Mouse (Mus musculus) left cerebral cortex, postnatal 25 days (tissue): ENCODE data around the gene Carmil2. TPM values are rescaled to one million over a fixed set of nuclear protein-coding genes. Genes with fewer than 3 reads are reported as not detected.
A peak's percentile ranks its signal among the peaks of the same experiment; 100 is the strongest.

Experiments
- DNase-seq, 2 experiments: peaks; one replicate each; pipeline ENCODE4 v3.0.0; 2022; ENCODE audit warnings: low spot score in 2 of 2, mixed read lengths in 1 of 2
- intact Hi-C: fragments of 180-260 bp; cut with DNase I; formaldehyde crosslinking; loops from one replicate; pipeline ENCODE4 v1.15.1; 2025
- total RNA-seq, 2 experiments: library from RNA; stranded (reverse); gene quantifications; 2 replicates each; pipeline ENCODE4 v1.2.3; 2021

The Carmil2 gene
- total RNA-seq, 2 experiments from 2014 or later: 58.0 to 61.9 TPM

DNA sequence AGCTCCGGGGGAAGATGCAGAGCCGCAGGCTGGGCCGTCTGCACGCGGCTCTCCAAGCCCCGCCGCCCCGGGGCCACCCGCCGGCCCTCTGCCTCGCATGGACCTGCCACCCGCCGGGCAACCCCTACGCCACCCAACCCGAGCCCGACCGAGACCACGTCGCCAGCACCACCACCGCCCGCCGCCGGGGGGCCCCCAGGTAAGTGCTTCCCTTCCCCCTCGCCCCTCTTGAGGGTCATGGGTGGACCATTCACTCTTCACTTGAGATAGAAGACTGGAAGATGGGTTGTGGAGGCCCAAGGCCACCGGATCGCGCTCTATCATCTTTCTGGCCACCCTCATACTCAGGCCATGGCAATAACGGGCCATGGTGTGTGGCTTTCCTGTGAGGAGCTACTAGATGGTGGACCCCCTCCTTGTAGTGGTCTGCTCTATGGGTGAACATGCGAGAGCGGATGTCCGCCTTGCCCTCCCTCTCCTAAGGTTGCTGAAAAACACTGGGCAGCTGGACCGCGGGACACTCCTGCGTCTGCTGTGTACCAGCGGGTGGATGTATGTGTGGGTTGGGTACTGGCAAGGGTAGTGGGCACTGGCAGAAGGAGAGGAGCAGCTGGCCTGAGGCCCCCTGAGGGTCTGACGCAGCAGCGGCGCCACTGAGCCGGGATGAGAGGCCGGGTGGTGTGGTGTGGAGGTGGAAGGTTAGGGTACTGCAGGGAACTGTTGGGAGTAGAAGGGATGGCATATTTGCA is 8.2 kb downstream of the Carmil2 start:
- DNase-seq: peak; percentile 54 to 59

DNA sequence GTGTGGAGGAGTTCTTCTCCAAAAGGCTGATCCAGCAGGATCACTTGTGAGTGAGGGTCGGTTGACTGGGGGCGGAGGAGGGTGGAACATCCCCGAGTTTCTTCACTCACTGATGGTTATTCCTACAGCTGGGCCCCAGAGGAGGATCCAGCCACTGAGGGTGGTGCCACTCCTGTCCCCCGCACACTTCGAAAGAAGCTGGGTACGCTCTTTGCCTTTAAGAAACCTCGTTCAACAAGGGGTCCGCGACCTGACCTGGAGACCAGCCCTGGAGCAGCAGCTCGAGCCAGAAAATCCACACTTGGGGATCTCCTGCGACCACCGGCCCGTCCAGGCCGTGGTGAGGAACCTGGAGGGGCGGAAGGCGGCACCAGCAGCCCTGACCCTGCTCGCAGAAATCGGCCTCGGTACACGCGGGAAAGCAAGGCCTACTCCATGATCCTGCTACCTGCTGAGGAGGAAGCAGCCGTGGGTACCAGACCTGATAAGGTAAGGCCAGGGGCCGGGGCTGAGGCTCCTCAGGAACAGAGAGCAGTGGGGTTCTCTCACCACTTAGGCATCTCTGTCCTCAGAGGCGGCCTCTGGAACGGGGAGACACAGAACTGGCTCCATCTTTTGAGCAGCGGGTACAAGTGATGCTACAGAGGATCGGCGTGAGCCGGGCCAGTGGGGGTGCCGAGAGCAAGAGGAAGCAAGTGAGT is 9.2 kb downstream of the Carmil2 start:
- no peak for DNase-seq
- intact Hi-C loops: loop anchor here (2.0 kb wide), 1 partner anchor 72 kb away; no protein-coding TSS in a partner anchor

More for the DNA sequence above, 8.2 kb downstream of the Carmil2 start:
- intact Hi-C loops: loop anchor here (2.0 kb wide), 1 partner anchor 71 kb away; no protein-coding TSS in a partner anchor

DNA sequence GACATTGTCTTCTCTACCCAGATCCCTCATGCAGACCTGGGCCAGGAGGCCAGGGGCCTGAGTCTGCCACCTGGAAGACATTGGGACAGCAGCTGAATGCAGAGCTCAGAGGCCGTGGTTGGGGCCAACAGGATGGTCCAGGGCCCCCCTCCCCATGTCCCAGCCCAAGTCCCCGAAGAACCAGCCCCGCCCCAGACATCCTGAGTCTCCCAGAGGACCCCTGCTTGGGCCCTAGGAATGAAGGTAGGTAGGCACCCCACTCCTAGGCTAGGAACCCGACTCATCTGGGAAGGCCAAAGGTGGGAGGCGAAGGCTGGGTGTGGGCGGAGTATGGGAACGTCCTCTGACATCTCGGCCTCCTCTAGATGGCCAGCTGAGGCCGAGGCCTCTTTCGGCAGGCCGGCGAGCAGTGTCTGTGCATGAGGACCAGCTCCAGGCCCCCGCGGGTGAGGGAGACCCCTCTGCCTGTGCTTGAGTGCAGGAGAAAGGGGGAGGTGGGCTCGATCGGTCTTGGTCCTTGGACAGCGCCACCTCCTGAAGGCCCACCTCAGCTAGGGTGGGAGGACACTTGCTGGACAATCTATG is 11.2 kb downstream of the Carmil2 start:
- intact Hi-C loops: no loop called here

DNA sequence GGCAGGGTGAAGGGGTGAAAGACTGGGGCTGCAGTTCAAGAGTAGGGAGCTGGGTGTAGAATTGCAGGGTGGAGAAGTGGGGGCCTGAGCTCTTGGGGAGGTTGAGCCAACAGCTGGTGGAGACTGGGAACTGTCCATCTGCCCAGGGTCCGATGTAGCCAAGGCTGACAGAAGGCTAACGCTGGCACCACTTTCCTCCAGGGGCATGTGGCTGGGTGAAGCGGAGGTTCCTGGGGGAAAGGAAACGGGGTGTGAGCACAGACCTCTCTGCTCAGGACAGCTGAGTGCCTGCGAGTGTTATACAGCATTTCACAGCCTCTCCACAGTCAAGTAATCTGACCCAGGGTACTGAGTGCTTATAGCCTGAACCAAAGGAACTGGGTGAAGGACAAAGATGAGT is 12.7 kb downstream of the Carmil2 start:
- intact Hi-C loops: no loop called here
- no peak for DNase-seq

More for the DNA sequence above, 11.2 kb downstream of the Carmil2 start:
- no peak for DNase-seq

DNA sequence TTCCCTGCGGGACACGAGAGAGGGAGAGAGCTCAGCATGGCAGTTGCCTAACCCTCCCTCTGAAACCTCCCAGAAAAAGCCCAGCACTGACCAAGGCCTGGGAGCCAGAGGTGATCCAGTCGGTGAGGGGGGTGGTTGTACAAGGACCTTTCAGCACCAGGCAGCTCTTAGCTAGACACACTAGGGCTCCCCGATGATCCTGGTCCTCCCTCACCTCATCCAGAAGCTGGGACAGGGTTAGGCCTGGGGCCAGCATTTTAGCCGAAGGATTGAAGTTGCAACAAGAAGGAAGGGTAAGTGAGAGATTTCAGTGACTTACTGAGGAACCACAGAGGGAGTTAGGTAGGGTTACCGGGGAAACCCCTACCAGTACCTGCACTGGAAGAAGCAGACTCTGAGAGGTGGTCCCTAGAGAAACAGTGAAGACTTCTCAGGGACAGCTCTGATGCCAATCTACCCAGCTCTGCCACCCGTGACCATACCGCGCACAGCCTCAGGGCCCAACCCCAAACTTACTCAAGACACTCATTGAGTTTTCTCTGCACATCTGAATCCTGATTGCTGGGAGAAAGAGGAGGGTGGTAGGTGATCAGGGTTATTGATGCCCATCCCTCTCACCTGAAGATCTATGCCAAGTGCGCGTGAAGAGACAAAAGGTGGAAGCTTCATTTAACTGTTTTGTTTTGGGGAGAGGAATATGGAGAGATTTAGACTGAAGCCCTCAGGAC is 13.6 kb downstream of the Carmil2 start:
- no peak for DNase-seq
- intact Hi-C loops: loop anchor here (5.0 kb wide), 1 partner anchor 62 kb away; the partner anchor contains the start of genes Agrp and Ctcf

DNA sequence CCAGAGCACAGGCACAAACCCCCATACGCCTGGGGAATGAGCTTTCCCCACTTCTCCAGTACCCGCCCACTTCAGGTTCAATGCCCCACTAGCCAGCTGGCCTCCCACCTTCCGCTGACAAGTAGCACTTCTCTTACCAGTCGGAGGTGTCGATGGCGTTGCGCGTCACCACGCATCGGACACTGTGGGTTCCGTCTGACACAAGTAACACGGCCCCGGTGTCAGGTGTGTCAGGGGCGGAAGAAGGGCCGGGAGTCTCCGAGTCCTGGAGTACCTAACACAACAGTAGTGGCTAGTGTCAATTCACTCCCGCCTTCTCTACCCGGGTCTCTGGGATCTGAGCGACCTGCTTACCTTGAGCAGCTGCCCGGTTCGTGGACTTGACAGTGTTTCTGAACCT is 14.5 kb downstream of the Carmil2 start:
- peak; percentile 67 to 82 for DNase-seq
- intact Hi-C loops: loop anchor here (5.0 kb wide), 1 partner anchor 63 kb away; the partner anchor contains the start of genes Agrp and Ctcf

DNA sequence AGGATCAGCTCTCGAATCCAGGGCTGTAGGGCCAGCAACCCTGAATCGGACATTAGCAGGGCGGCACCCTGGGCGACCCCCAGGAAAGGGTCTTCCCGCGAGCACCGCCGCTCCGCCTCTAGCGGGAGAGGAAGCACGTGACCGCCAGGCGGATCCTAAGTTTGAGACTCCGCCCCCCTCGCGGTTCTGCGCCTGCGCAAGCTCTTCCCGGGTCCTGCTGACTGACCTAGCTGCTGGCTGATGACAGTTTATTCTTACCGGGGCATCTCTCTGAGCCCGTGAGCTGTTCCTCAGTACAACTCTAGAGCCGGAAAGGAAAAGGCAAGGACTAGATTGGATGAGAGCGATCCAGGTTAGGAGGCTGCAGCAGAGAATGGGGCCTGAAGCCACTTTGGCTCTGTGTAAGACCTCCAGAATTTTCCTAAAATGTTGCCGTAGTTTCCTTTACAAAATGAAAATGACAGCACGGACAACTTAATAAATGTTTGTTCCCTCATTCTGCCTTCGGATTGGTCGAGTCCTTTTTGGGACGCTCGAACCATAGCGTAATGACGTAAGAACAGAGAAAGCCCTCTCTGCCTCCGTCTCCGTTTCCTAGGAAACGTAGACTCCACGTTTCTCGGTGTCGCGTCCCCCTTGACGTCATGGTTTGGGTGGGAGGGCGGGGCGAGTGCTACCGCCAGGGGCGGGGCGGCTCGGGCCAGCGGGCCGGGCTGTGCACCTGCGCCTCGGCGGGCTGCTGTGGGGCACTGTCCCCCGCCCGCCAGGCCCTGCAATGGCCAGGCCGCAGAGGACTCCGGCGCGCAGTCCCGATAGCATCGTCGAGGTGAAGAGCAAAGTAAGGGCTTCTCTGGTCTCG is 15.1 kb downstream of the Carmil2 start, which contains the start of the genes Acd and Pard6a:
Acd (minus strand) TSS at position 137 of the 859 bp plus-strand sequence.
Pard6a (plus strand) TSS at position 183 of the 859 bp plus-strand sequence.
- intact Hi-C loops: loop anchor here (5.0 kb wide), 1 partner anchor 64 kb away; the partner anchor contains the start of genes Agrp and Ctcf
- peak; percentile 95 to 96 for DNase-seq

DNA sequence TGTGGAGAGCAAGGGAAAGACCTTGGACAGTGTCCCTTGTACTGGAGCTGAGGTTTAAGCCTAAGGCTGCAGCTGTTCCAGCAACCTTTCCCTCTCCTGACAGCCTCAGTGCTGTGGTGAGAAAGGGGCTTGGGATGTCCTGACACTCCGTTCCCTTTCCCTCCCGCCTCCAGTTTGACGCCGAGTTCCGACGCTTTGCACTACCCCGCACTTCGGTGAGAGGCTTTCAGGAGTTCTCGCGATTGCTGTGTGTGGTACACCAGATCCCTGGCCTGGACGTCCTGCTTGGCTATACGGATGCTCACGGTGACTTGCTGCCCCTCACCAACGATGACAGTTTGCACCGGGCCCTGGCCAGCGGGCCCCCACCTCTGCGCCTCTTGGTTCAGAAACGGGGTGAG is 15.9 kb downstream of the Carmil2 start:
- no peak for DNase-seq

DNA sequence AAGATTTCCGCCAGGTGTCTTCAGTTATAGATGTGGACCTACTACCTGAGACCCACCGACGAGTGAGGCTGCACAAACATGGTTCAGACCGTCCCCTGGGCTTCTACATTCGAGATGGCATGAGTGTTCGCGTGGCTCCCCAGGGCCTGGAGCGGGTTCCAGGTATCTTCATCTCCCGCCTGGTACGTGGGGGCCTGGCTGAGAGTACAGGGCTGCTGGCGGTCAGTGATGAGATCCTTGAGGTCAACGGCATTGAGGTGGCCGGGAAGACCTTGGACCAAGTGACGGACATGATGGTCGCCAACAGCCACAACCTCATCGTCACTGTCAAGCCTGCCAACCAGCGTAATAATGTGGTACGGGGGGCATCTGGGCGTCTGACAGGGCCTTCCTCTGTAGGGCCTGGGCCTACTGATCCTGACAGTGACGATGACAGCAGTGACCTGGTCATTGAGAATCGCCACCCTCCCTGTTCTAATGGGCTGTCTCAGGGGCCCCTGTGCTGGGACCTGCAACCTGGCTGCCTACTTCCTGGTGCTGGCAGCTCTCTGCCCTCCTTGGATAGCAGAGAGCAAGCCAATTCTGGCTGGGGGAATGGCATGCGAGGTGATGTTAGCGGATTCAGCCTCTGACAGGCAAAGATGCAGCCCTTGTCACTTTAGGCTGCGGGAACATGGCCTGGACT is 16.8 kb downstream of the Carmil2 start:
- DNase-seq: no peak
- intact Hi-C loops: loop anchor here (5.0 kb wide), 1 partner anchor 66 kb away; the partner anchor contains the start of genes Agrp and Ctcf

More for the DNA sequence above, 15.9 kb downstream of the Carmil2 start:
- intact Hi-C loops: loop anchor here (5.0 kb wide), 1 partner anchor 65 kb away; the partner anchor contains the start of genes Agrp and Ctcf

DNA sequence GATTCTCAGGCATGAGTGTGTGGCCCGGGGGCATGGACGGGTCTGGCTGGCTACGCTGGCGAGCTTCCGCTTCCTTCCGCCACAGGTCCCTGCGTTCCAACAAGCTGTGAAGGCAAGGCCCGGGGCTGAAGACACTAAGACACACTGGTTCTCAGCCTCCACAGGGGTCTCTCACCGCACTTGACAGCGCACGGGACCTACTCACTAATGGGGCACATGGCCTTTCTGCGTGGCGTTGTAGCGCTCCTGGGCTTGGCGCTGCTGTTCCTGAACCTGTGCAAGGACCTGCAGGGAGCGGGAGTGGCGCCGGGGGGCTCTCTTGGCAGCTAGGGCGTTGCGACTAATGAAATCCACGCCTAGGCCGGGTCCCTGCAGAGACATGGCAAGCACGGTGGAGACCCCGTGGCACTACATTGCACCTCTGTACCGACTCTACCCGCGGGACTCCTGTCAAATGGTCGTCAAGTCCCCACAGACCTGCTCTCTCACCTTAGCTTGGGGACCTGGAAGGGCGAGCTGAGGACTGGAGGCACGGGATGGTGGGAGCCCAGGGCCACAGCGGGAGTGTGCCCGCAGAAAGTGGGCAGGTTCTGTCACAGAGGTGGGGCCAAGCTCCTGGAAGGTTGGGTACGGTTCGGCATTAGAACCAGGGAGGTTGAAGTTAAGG is 18.2 kb downstream of the Carmil2 start:
- intact Hi-C loops: loop anchor here (5.0 kb wide), 1 partner anchor 67 kb away; the partner anchor contains the start of genes Agrp and Ctcf
- no peak for DNase-seq

DNA sequence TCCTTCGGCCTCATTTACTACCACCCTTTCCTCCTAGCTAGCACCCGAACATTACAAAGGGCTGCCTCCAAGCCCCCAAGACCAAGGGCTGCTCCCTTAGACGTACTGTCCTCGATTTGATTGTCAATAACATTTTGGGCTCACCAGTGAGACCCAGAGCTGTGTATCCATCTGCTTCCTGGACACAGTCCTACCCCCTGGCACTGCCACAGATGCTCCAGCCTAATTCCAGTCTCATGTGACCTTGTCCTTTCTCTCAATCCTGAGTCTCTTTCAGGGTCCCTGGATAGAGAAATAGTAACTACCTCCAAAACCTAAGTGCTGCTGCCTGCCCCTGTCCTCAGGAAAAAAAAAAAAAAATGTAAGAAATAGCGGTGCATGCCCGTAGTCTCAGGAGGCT is 18.9 kb downstream of the Carmil2 start:
- no peak for DNase-seq
- intact Hi-C loops: loop anchor here (5.0 kb wide), 1 partner anchor 68 kb away; the partner anchor contains the start of genes Agrp and Ctcf

DNA sequence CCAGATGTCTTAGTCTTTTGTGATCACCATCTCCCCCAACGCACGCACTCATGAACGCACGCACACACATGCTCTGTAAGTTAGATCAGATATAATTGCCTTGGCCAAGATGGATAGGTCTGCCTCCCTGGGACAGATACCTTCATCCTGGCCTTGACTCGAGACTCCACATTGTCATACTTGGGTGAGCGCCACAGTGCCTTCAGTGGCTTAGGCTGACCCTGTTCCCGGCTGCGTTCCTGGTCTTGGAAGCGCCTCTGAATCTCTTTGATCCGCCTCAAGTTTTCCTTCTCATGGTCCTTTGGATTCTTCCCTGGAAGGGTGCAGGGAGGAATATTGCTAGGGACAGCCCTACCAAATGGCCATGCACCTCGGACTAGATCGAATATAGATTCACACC is 20.4 kb downstream of the Carmil2 start:
- DNase-seq: no peak
- intact Hi-C loops: no loop called here

DNA sequence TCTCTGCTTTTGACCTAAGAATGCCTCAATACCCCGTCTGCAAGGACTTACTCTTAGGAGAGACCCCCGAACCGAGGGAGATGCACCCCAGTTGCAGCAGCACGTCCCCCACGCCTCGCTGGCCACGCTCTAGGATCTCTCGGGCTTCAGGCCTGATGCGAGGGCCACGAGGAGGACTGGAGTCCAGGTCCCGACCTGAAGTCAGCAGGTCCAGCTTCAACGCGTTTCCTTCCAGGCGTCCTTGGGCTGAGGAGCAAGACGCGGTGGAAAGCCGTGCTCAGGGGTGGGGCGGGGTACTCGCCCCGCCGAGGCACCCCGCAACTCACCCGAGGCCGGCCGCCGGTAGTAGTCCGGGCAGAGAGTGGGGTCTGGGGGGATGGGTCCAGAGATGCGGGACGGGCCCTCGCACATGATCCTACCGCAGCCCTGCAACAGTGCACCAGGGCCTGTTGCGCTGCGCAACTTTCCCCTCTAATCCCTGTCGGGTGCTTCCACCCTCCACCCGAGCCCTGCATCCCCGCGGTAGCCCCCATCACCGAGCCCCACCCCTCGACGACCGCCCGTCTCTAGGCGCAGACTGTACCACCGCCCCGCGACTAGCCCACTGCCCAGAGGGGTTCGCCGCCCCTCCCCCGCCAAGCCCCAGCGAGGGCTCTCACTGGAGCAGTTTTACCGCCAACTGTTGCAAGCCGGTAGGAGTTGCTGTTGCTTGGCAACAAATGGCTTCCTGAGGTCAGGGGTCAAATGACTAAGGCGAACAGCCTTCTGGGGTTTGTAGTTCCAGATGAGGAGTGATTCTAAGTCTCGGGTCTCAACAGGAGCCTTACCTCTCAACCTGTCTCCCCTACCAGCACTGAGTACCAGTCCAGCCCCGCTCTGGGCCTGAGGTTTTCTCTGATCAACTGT is 21.7 kb downstream of the Carmil2 start, which contains the start of the genes 4933405L10Rik and Enkd1:
4933405L10Rik (plus strand) TSS at position 158 of the 906 bp plus-strand sequence.
Enkd1 (minus strand) TSS at position 713 of the 906 bp plus-strand sequence.
- peak; percentile 90 to 95 for DNase-seq
- intact Hi-C loops: no loop called here

DNA sequence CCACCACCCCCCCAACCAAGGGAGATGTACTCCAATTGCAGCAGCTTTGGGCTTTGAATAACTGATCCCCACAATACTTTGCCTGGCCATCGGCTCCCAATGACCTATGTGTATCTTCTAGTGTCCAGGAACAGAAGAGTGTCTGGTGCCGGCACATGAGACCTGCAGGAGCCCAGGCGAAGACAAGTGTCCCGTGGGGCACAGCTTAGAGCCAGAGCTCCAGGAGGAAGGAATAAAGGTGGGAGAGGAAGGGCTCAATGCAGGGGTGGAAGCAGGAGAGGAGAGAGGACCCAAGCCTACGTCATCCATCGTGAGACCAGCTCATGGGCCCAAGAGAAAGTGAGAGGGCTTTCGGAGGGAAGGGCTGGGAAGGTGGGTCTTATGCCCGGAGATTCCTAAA is 22.6 kb downstream of the Carmil2 start:
- intact Hi-C loops: no loop called here
- no peak for DNase-seq

DNA sequence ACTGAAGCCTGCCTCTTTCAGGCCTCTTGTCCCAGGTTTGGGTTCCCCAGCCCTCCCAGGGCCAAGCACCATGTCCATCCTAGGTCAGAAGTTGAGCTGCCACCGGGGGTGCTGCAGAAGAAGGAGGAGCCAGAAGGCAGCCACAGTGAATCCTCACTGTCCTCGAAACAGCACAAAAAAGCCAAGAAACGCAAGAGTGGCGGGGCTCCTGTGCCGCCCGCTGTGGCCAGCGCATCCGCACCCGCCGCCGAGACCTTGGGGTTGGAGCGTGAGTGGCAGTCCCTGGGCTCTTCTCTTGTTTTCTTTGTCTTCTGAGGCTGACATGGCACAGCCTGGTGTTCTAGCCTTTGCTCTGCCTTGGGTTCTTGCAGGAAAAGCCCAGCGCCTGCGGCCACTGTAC is 23.2 kb downstream of the Carmil2 start:
- intact Hi-C loops: no loop called here
- DNase-seq: no peak

DNA sequence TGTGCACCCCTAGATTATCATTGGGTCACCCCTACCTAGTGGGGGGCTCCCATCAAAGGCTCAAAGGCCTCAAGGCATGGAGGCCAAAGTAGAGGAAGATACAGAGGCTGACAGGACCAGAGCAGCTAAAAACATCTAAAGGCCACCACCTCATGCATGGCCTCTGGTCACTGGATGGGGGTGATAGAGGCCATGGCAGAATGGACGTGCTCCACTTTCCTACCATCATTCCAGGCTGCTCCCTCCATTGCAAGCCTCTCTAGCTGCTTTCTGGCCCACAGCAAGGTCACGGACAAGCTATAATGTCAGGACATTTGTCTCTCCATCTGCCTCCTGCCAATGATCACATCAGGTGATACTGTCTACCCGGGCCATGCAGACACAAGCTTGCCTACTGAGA is 26.2 kb downstream of the Carmil2 start:
- intact Hi-C loops: loop anchor here (5.0 kb wide), 2 partner anchors 115 to 145 kb away; partner anchors contain the start of genes Ranbp10, Thap11 and Tsnaxip1
- no peak for DNase-seq
